Mouse (Mus musculus) left cerebral cortex, adult 2 months (tissue): ENCODE results near the gene Flcn. TPM values are rescaled to one million over a fixed set of nuclear protein-coding genes. Genes with fewer than 3 reads are reported as not detected.

Experiments
- DNase-seq, 2 experiments: peaks; one replicate each; pipeline ENCODE4 v3.0.0; 2021 to 2022; ENCODE audit warnings: low spot score in 2 of 2, mixed read lengths in 1 of 2; ENCODE audit errors: extremely low spot score in 1 of 2
- H3K27ac ChIP-seq: fragments of 200-600 bp; 2 replicates; pipeline ENCODE4 v1.8.1; 2022
- H3K4me3 ChIP-seq: fragments of 200-600 bp; 2 replicates; pipeline ENCODE4 v1.8.1; 2022
- CTCF ChIP-seq: fragments of 200-600 bp; IDR thresholded peaks from 2 replicates; pipeline ENCODE4 v1.8.1; 2022; ENCODE audit warnings: antibody characterized with exemption, mild to moderate bottlenecking, moderate library complexity
- intact Hi-C: fragments of 180-260 bp; cut with DNase I; formaldehyde crosslinking; loops from one replicate; pipeline ENCODE4 v1.15.1; 2025
- total RNA-seq, 2 experiments: library from RNA; stranded (reverse); gene quantifications; 2 replicates each; pipeline ENCODE4 v1.2.3; 2021

The Flcn gene
- total RNA-seq, 2 experiments from 2014 or later = 45.8 to 49.1 TPM

GRCm38 (mm10) chr11:59815482-59816065 is 5.8 kb upstream of the Flcn start:
- intact Hi-C loops = no loop called here
- no peak overlapping the region for H3K4me3 ChIP-seq
- no peak overlapping the region for H3K27ac ChIP-seq
- peak; percentile 2 for TF ChIP-seq CTCF
- DNase-seq = no peak

- intact Hi-C loops = no loop called here
- TF ChIP-seq CTCF = no peak
- Histone ChIP-seq H3K4me3 (no peak overlapping the region), H3K27ac (no peak overlapping the region)
- DNase-seq = no peak
These were observed 5.1 kb upstream of the Flcn start for GRCm38 (mm10) chr11:59814936-59815335.

GRCm38 (mm10) chr11:59814311-59814710 is 4.5 kb upstream of the Flcn start:
- Histone ChIP-seq H3K27ac (no peak overlapping the region), H3K4me3 (no peak overlapping the region)
- intact Hi-C loops = no loop called here
- DNase-seq = no peak
- TF ChIP-seq CTCF = no peak

- intact Hi-C loops = no loop called here
- TF ChIP-seq CTCF = no peak
- Histone ChIP-seq H3K4me3 (no peak overlapping the region), H3K27ac (no peak overlapping the region)
- no peak for DNase-seq
These were observed 3.5 kb upstream of the Flcn start for GRCm38 (mm10) chr11:59813276-59813675.

GRCm38 (mm10) chr11:59811211-59811610 is 1.4 kb upstream of the Flcn start:
- Histone ChIP-seq H3K27ac (peak overlapping the region; percentile 29; the same call in 1 of the 2 replicates), H3K4me3 (no peak overlapping the region)
- intact Hi-C loops = no loop called here
- no peak for TF ChIP-seq CTCF
- DNase-seq = no peak

- intact Hi-C loops = no loop called here
- peak overlapping the region; percentile 100 for H3K27ac ChIP-seq
- peak overlapping the region; percentile 86 for H3K4me3 ChIP-seq
- no peak for DNase-seq
- TF ChIP-seq CTCF = no peak; the same call in 1 of the 2 replicates
These were observed 803 bp upstream of the Flcn start for GRCm38 (mm10) chr11:59810480-59811158.

GRCm38 (mm10) chr11:59809071-59809669 is 646 bp downstream of the Flcn start:
- DNase-seq = no peak
- intact Hi-C loops = no loop called here
- no peak for TF ChIP-seq CTCF
- Histone ChIP-seq H3K27ac (peak overlapping the region; percentile 100), H3K4me3 (peak overlapping the region; percentile 86)

- H3K27ac ChIP-seq = no peak overlapping the region
- intact Hi-C loops = no loop called here
These were observed 1.5 kb downstream of the Flcn start for GRCm38 (mm10) chr11:59808170-59808960.

GRCm38 (mm10) chr11:59805656-59806055 is 4.2 kb downstream of the Flcn start:
- Histone ChIP-seq H3K27ac (no peak overlapping the region), H3K4me3 (no peak overlapping the region)
- DNase-seq = no peak
- intact Hi-C loops = no loop called here
- TF ChIP-seq CTCF = no peak

More at GRCm38 (mm10) chr11:59808170-59808960, 1.5 kb downstream of the Flcn start:
- H3K4me3 ChIP-seq = peak overlapping the region; percentile 86
- no peak; the same call in 1 of the 2 replicates for TF ChIP-seq CTCF
- DNase-seq = no peak

- DNase-seq = no peak
- Histone ChIP-seq H3K27ac (no peak overlapping the region), H3K4me3 (no peak overlapping the region)
- intact Hi-C loops = no loop called here
- TF ChIP-seq CTCF = no peak
These were observed 4.6 kb downstream of the Flcn start for GRCm38 (mm10) chr11:59805256-59805655.

GRCm38 (mm10) chr11:59804409-59805110 is 5.3 kb downstream of the Flcn start:
- H3K27ac ChIP-seq = no peak overlapping the region
- H3K4me3 ChIP-seq = no peak overlapping the region
- intact Hi-C loops = no loop called here
- no peak for TF ChIP-seq CTCF
- no peak for DNase-seq
